Mouse (Mus musculus) brown adipose tissue, adult 24 weeks (tissue): ENCODE results near the gene Sesn2. TPM values are rescaled to one million over a fixed set of nuclear protein-coding genes. Genes with fewer than 3 reads are reported as not detected.
A peak's percentile ranks its signal among the peaks of the same experiment; 100 is the strongest.
"Not testable (repeated sequence)": the region's sequence is repeated elsewhere in the genome, so short reads cannot be mapped to it uniquely, and the experiment has no call there.

Experiments
- H3K27ac ChIP-seq: fragments of 200-500 bp; replicated peaks from 2 replicates; pipeline ENCODE4 v1.5.1; 2012; ENCODE audit warnings: low read depth, mild to moderate bottlenecking, low read length
- H3K4me1 ChIP-seq: fragments of 200-500 bp; 2 replicates; pipeline ENCODE4 v1.6.1; 2012; ENCODE audit warnings: low read length, mixed read lengths; ENCODE audit not compliant: control insufficient read depth, insufficient read depth, insufficient read length
- H3K4me3 ChIP-seq: fragments of 200-500 bp; 2 replicates; pipeline ENCODE4 v1.5.1; 2012; ENCODE audit warnings: low read depth, mild to moderate bottlenecking, low read length, moderate library complexity; ENCODE audit not compliant: insufficient read depth
- polyA plus RNA-seq: library from polyadenylated mRNA; stranded (reverse); fragments of >200 nt; gene quantifications from 2 replicates; pipeline ENCODE4 v1.2.4, GENCODE M21; 2012; ENCODE audit not compliant: missing spikeins, insufficient read depth, insufficient read length

Sesn2 gene
- 10.1 and 14.5 TPM in 2 replicates for polyA plus RNA-seq

GRCm38 (mm10) chr4:132510352-132510798 lies at the start of gene Sesn2:
Sesn2 (minus strand) TSS chr4:132510501.
- Histone ChIP-seq H3K4me3 (peak within 1 kb of the TSS; percentile 80), H3K27ac (peak within 1 kb of the TSS; percentile 63), H3K4me1 (no peaks in the 10 kb centered on the region; the same call in 1 of the 2 replicates)

DNA sequence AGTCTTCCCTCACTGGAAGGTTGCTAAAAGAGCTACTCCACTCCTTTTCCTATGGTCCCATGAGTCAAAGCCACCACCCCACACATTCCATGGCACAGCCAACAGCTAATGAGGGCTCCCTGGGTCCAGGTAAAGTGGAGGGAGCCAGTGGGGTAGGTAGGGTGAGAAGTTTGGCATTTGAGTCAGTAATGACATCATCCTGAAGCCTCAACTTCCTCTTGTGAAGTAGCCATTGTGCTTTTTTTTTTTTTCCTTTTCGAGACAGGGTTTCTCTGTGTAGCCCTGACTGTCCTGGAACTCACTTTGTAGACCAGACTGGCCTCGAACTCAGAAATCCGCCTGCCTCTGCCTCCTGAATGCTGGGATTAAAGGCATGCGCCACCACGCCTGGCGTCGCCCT lies 45.2 kb upstream of the Sesn2 start:
- not testable (repeated sequence) for H3K4me3 ChIP-seq, H3K27ac ChIP-seq, H3K4me1 ChIP-seq

GRCm38 (mm10) chr4:132554653-132555052 lies 44.4 kb upstream of the Sesn2 start:
- Histone ChIP-seq H3K4me1 (no peaks in the 10 kb centered on the region), H3K4me3 (no peak overlapping the region), H3K27ac (no peak overlapping the region)

- Histone ChIP-seq H3K4me3 (no peak overlapping the region), H3K27ac (no peak overlapping the region), H3K4me1 (no peaks in the 10 kb centered on the region)
Measured at GRCm38 (mm10) chr4:132554221-132554620, 43.9 kb upstream of the Sesn2 start.

DNA sequence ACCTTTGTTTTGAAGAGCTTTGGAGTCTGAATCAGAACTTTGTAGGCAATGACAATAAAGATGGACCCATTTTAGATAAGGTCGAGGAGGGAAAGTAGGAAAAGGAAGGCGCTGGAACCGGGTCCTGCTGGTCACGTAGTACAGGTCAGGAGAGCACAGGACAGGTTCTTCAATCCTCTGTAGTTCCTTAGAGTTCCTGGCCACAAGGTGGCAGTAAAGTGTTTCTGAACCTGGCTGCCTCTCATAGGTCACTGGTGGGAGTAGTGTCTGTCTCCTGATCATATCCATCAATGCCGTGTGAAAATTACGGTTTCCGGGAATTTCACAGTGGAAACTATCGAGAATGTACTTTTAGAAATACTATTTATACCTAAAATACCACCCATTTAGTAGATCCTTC lies 35.5 kb upstream of the Sesn2 start:
- Histone ChIP-seq H3K4me3 (no peak overlapping the region), H3K27ac (no peak overlapping the region), H3K4me1 (no peaks in the 10 kb centered on the region)

DNA sequence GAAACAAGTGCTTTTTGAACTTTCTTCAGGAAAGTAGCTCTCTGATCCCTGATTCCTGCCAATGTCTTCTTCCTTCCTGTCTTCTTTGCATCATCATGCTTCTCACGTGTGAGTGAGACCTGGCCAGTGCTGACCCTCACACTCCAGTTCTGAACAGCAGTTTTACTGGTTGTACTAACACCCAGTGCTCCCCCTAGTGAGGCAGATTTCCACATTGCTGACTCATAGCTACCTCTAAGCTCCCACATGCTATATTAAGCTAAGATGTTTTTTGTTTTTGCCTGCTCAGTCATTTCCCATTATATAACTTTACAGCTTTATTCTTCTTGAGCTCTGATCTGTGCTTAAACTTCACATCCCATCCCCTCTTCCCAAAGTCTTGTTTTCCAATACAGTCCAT lies 32.4 kb upstream of the Sesn2 start:
- Histone ChIP-seq H3K4me1 (no peaks in the 10 kb centered on the region), H3K27ac (no peak overlapping the region), H3K4me3 (no peak overlapping the region)

GRCm38 (mm10) chr4:132541413-132541812 lies 31.1 kb upstream of the Sesn2 start:
- peaks cover 3% of the 10 kb centered on the region; the same call in 1 of the 2 replicates for H3K4me1 ChIP-seq
- H3K4me3 ChIP-seq = no peak overlapping the region
- no peak overlapping the region for H3K27ac ChIP-seq

GRCm38 (mm10) chr4:132539481-132539880 lies 29.2 kb upstream of the Sesn2 start:
- no peak overlapping the region for H3K27ac ChIP-seq
- no peak overlapping the region for H3K4me3 ChIP-seq
- H3K4me1 ChIP-seq = peaks cover 3% of the 10 kb centered on the region; the same call in 1 of the 2 replicates

DNA sequence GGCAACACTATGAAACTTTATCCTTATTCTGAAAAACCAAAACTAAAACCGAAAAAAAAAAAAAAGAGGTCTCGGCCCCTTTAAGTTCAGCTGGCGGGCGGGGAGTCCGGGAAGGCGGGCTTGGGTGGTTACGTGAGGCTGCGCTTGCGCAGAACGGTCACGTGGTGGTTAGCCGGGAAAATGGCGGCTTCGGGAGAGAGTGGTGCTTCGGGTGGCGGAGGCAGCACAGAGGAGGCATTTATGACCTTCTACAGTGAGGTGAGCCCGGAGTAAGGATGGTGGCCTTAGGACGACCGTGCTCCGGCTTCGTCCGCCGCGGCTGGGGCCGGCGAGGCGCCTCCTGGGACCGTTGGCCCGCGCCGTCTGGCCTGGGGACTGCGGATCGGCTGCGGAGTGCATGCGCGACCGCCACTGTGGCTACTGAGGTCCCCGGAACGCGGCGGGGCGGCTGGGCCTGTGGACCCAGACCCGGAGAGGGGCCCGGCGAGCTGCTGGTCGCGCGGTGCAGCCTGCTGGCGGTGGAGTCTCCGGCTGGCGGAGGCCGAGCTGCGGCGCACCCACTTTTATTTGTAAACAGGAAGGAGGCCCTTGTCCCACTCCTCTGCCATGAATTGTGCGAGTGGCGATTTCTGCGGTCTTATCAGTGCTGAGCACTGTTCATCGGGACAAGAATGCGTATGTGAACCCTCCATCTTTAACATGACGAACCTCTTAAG lies 25.3 kb upstream of the Sesn2 start, which contains the start of gene Dnajc8:
Gene Dnajc8, plus strand, starts transcription at position 145 of the 716 bp plus-strand sequence.
- H3K4me1 ChIP-seq = peaks cover 3% of the 10 kb centered on the region; the same call in 1 of the 2 replicates
- H3K27ac ChIP-seq = peak within 1 kb of the TSS; percentile 4; the same call in 1 of the 2 replicates
- peak within 1 kb of the TSS; percentile 75 for H3K4me3 ChIP-seq

DNA sequence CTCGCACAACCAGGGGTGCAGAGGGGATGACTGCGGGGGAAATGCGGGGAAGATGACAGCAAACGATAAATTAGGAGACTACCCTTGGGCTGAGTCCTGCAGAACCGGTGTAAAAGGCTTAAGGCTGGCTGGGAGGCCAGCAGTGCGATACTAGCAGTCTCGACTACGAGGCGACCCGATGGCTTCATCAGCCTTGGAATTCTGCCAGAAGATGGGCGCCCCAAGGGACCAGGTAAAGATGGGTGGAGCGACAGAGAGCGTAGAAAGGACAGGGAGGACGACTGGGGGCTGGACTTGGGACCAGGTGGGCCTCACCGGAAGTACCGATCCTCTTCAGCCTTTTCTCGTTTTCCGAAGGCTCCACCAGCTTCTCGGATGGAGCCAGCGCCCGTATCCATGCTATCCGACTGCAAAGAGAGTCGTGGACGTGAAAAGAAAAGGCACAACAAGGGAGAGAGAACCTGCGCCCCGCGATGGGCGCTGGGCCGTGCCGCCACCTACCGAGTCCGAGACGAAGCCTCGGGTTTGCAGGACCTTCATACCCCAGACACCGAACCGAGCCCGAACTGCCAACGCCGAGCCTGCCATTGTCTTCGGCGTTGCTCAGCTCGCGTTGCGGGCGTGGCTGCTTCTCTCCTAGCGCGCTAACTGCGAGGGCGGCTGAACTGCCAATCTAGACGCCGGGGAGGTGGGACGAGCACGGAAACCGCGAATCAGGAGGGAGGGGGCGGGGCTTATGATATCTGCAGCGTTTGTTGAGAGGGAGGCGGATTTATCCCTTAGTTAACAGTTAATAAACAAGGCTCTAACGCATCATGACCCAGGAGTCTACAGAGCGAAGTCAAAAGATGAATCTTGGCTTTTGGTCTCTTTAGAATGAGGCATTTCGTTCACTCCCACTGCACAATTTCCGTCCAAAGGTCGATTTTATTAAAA lies 22.9 kb upstream of the Sesn2 start, which contains the start of gene Atpif1:
Gene Atpif1, minus strand, starts transcription at position 679 of the 936 bp plus-strand sequence.
- peaks cover 3% of the 10 kb centered on the region; the same call in 1 of the 2 replicates for H3K4me1 ChIP-seq
- peak within 1 kb of the TSS; percentile 86 for H3K4me3 ChIP-seq
- H3K27ac ChIP-seq = peak within 1 kb of the TSS; percentile 30; the same call in 1 of the 2 replicates

DNA sequence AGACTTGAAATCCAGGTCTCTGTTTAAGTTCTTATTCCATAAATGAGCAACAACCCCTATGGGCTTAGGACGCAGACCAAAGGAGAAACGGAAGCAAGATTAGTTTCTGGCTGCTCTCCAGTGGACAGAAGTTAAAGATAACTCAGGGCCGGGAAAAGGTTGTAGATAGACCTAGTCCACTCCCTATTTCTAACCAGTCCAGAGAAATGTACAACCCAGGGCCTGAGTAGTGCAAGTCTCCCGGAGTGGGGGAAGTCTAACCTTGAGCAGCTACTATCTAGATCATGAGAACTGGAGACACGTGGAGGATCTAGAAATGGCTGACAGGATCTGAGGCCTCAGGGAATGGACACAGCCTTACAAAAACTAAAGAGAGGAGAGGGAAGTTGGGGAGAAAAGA lies 22.2 kb upstream of the Sesn2 start:
- peak overlapping the region; percentile 86 for H3K4me3 ChIP-seq
- no peak overlapping the region for H3K27ac ChIP-seq
- H3K4me1 ChIP-seq = peaks cover 3% of the 10 kb centered on the region; the same call in 1 of the 2 replicates

DNA sequence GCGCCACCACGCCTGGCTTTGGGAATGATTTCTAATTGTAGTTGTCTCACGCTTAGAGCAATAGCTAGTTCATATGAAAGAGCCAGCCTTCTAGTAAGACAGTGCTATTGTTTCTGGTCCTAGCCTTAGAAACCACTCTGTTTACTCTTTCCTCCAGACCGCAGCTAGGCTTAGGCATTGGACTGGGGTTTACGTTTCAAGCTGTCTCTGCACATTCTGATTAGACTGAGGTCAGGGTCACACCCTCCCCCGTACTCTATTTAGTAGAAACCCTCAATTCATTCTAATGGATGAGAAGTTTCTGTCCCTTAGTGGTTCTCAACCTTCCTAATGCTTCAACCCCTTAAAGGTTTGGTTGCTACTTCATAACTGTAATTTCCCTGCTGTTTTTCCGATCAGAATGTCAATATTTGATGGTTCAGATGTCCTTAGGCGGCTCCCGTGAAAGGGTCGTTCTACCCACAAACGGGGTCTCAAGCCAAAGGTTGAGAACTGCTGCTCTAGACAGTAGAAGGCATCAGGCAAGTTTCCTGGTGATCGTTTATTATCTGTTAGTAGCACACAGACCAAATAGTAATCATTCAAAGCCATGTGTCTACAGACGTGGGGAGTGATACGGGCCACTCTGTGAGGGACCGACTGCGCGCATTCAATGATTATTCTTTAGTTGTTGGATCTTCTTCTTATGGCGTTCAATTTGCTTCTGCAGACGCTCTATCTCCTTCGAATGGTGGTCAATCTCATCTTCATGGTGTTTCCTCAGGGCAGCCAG lies 19.9 kb upstream of the Sesn2 start:
- no peak overlapping the region for H3K4me3 ChIP-seq
- no peak overlapping the region for H3K27ac ChIP-seq

DNA sequence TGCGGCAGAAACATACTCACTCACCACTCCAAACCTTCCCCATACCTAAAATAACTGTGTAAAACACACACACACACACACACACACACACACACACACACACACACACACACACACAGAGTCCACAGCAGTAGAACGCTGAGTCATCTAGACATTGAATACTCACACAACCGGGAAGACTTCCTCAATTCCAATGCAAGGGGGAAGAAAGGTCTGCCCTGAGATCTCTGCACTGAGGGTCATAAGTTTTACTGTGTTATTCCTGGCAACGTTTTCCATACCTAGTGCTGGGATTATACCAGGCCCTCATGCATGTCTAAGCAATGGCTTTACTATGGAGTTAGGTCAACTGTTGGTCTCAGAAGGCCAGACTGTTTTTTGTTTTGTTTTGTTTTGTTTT lies 19.0 kb upstream of the Sesn2 start:
- Histone ChIP-seq H3K27ac (no peak overlapping the region), H3K4me3 (no peak overlapping the region), H3K4me1 (no peaks in the 10 kb centered on the region)

More for the DNA sequence above, 19.9 kb upstream of the Sesn2 start:
- no peaks in the 10 kb centered on the region for H3K4me1 ChIP-seq

DNA sequence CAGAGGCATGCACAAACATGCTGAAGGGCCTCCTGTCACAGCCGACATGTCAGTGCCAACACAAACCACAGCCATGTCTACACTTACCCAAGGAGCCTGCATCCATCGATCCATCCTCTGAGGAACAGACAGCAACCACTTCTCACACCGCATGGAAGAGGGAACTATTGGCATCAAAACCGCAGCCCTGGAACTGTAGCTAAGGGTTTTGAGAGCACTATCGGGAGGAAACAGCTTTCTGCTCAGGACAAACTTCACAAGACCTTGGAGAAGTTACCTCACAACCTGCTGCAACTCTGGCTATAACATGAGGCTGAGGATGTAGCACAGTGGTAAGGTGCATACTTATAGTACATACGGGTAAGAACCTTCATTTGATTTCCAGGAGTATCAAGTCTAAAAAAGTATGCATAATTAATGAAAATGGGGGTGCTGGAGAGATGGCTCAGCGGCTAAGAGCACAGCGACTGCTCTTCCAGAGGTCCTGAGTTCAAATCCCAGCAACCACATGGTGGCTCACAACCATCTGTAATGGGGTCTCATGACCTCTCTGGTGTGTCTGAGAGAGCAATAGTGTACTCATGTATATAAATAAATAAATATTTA lies 17.7 kb upstream of the Sesn2 start:
- H3K4me3 ChIP-seq = no peak overlapping the region

More for the DNA sequence above, 17.7 kb upstream of the Sesn2 start:
- Histone ChIP-seq H3K27ac (no peak overlapping the region), H3K4me1 (no peaks in the 10 kb centered on the region)
